Mouse (Mus musculus) bone marrow, adult 2 months (tissue): ENCODE results near the gene Stox2.

Source experiments
- CTCF ChIP-seq: fragments of 200-500 bp; IDR thresholded peaks from 2 replicates; pipeline ENCODE4 v1.5.1; 2011; ENCODE audit warnings: low read length, control low read depth; ENCODE audit not compliant: control insufficient read depth, insufficient read depth
- POLR2A ChIP-seq: fragments of 200-500 bp; IDR thresholded peaks from 2 replicates; pipeline ENCODE4 v1.6.1; 2011; ENCODE audit warnings: low read depth, mild to moderate bottlenecking, control low read depth, low read length, borderline replicate concordance; ENCODE audit not compliant: control insufficient read depth

GRCm38 (mm10) chr8:47321282-47321681 lies 124.9 kb downstream of the Stox2 start:
- TF ChIP-seq POLR2A: no peak
- no peak for TF ChIP-seq CTCF
